Mouse (Mus musculus) brown adipose tissue, adult 24 weeks (tissue): ENCODE results near the gene Fah. TPM values are rescaled to one million over a fixed set of nuclear protein-coding genes. Genes with fewer than 3 reads are reported as not detected.

Experiments
- H3K27ac ChIP-seq: fragments of 200-500 bp; replicated peaks from 2 replicates; pipeline ENCODE4 v1.5.1; 2012; ENCODE audit warnings: low read depth, mild to moderate bottlenecking, low read length
- H3K4me1 ChIP-seq: fragments of 200-500 bp; 2 replicates; pipeline ENCODE4 v1.6.1; 2012; ENCODE audit warnings: low read length, mixed read lengths; ENCODE audit not compliant: control insufficient read depth, insufficient read depth, insufficient read length
- H3K4me3 ChIP-seq: fragments of 200-500 bp; 2 replicates; pipeline ENCODE4 v1.5.1; 2012; ENCODE audit warnings: low read depth, mild to moderate bottlenecking, low read length, moderate library complexity; ENCODE audit not compliant: insufficient read depth
- polyA plus RNA-seq: library from polyadenylated mRNA; stranded (reverse); fragments of >200 nt; gene quantifications from 2 replicates; pipeline ENCODE4 v1.2.4, GENCODE M21; 2012; ENCODE audit not compliant: missing spikeins, insufficient read depth, insufficient read length

The Fah gene
- polyA plus RNA-seq, 1 experiment: 64.7 TPM

- no peak overlapping the region for H3K4me3 ChIP-seq
- H3K27ac ChIP-seq: no peak overlapping the region
- no peaks in the 10 kb centered on the region for H3K4me1 ChIP-seq
Observed at GRCm38 (mm10) chr7:84579769-84580168, 26.8 kb downstream of the Fah start.

DNA sequence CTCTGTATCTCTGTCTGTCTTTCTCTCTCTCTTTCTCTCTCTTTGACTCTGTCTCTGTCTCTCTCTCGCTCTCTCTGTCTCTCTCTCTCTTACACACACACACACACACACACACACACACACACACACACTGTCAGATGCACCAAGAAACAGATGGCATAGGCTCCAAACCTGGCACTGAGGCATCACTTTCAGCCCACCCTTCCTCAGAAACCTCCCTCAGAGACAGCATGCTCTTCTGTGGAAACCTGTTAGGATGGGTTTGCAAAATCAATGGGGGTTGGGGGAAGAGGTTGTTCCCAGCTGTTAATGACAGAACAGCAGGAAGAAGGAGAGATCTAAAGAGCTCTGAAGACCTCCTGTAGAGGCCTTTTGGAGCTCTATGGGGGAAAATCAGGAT lies 27.7 kb downstream of the Fah start:
- H3K4me1 ChIP-seq: no peaks in the 10 kb centered on the region
- no peak overlapping the region for H3K4me3 ChIP-seq
- H3K27ac ChIP-seq: no peak overlapping the region

- Histone ChIP-seq H3K4me3 (no peak overlapping the region), H3K4me1 (no peaks in the 10 kb centered on the region), H3K27ac (no peak overlapping the region)
Observed at GRCm38 (mm10) chr7:84577034-84577433, 29.5 kb downstream of the Fah start.

- Histone ChIP-seq H3K4me3 (no peak overlapping the region), H3K4me1 (no peaks in the 10 kb centered on the region), H3K27ac (no peak overlapping the region)
Observed at GRCm38 (mm10) chr7:84566200-84566599, 40.3 kb downstream of the Fah start.

DNA sequence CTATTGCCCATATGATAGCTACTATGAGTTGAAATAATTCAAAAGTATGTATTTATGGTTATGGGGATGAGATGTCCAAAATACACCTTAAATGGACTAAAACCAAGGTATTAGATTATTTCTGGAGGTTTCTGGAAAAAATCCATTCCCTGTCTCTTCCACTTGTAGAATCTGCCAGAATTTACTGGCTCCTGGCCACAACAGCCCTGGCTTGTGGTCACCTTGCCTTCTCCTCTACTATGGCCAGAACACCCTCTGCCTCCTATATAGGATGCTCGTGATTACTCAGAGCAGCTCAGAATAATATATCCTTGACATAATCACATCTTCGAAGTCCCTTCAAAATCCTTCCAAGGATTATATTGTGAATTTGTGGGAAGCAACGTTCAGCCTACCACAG lies 42.3 kb downstream of the Fah start:
- Histone ChIP-seq H3K4me3 (no peak overlapping the region), H3K27ac (no peak overlapping the region), H3K4me1 (no peaks in the 10 kb centered on the region)

DNA sequence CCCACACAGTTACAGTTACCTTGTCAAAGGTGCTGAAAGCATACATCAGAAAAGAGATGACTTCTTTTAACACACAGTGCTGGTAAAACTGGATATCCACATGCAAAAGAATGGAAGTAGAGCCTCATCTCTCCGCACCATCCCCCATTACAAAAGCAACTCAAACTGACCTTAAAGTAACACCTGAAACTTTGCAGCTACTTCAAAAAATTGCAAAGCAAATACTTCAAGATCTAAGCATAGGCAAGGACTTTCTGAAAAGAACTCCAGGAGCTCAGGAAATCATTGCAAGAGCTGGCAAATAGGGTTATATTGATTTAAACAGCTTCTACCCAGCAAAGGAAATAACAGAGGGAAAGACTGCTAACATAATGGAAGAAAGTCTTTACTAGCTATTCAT lies 46.0 kb downstream of the Fah start:
- no peak overlapping the region for H3K27ac ChIP-seq
- no peak overlapping the region for H3K4me3 ChIP-seq
- no peaks in the 10 kb centered on the region for H3K4me1 ChIP-seq

- no peak overlapping the region for H3K4me3 ChIP-seq
- no peak overlapping the region for H3K27ac ChIP-seq
- H3K4me1 ChIP-seq: no peaks in the 10 kb centered on the region
Observed at GRCm38 (mm10) chr7:84557332-84557731, 49.2 kb downstream of the Fah start.

DNA sequence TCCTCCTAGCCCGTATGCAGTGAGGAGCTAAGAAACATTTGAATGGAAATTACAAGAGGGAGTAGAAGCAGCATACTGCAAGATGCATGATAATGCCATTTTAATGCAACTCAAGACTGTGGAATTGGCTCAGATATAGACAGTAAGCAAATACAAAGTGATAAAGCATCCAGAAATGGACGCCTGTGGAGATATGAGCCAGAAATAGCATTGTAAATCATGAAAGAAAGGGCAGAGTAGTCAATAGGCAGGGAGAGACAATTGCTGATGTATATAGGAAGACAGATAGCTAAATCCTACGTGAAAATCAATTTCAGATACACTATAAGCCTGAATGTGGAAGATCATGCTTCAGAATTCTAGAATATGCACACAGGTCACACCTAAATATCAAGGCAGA lies 51.2 kb downstream of the Fah start:
- no peak overlapping the region for H3K4me3 ChIP-seq
- no peak overlapping the region for H3K27ac ChIP-seq
- no peaks in the 10 kb centered on the region for H3K4me1 ChIP-seq

DNA sequence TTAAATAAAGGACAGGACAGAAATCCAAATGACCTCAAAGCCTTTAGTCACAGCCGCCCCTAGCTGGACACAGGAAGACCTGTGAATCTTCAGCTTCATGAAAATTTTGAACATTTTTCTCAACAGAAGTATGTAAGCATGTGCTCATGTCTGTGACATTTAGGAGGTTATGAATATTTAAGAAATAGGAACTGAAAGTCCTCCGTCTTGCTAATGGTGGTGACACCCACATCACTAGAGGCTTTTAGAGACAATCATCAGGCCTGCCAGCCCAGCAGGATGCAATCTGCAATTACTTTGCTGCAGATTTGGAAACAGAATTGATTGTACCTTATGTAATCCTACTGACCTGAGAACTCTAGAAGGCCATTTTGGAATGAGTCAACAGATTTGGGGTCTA lies 55.0 kb downstream of the Fah start:
- no peak overlapping the region for H3K4me3 ChIP-seq
- no peaks in the 10 kb centered on the region for H3K4me1 ChIP-seq
- no peak overlapping the region for H3K27ac ChIP-seq

GRCm38 (mm10) chr7:84546667-84547066 lies 59.9 kb downstream of the Fah start:
- no peak overlapping the region for H3K4me3 ChIP-seq
- no peaks in the 10 kb centered on the region for H3K4me1 ChIP-seq
- no peak overlapping the region for H3K27ac ChIP-seq

- Histone ChIP-seq H3K27ac (no peak overlapping the region), H3K4me3 (no peak overlapping the region), H3K4me1 (no peaks in the 10 kb centered on the region)
Observed at GRCm38 (mm10) chr7:84544946-84545345, 61.6 kb downstream of the Fah start.

Other genes with a start within 250 kb of the Fah start
- gene Arnt2, start 196.5 kb downstream of the Fah start, polyA plus RNA-seq: not detected in 2 replicates
- 0.16 and 0.21 TPM in 2 replicates for gene Gm2115, start 77.8 kb downstream of the Fah start, polyA plus RNA-seq
- gene Zfand6, start 83.2 kb upstream of the Fah start, polyA plus RNA-seq: 140 and 143 TPM in 2 replicates
- not detected in 2 replicates for gene Olfr291, start 246.8 kb upstream of the Fah start, polyA plus RNA-seq